In genomic region chr1:166996250-166996649, GRCm38 (mm10) we compare ENCODE assay signal across 25 mouse cellular contexts.
"Had no signal": no experiment of that assay in that cellular context is flagged by ENCODE, and none has a peak within 500 bp of the region (broad histone marks: within the 10 kb centered on the region; RNA-seq: fewer than 3 reads in every experiment).

No protein-coding gene starts in this region.

- H3K9ac ChIP-seq: heart, embryonic 12.5 days; hindbrain, embryonic 13.5 days; hindbrain, embryonic 15.5 days; kidney, embryonic 15.5 days; limb, embryonic 13.5 days; limb, embryonic 15.5 days; liver, embryonic 13.5 days had no signal

- H3K4me2 ChIP-seq: heart, embryonic 12.5 days; hindbrain, embryonic 13.5 days; hindbrain, embryonic 15.5 days; kidney, embryonic 15.5 days; limb, embryonic 13.5 days; limb, embryonic 15.5 days; liver, embryonic 11.5 days; liver, embryonic 13.5 days had no signal

- H3K9me3 ChIP-seq: heart, embryonic 12.5 days; hindbrain, embryonic 13.5 days; hindbrain, embryonic 15.5 days; kidney, embryonic 15.5 days; limb, embryonic 13.5 days; limb, embryonic 15.5 days; liver, embryonic 13.5 days had no signal

- H3K36me3 ChIP-seq: heart, embryonic 12.5 days; hindbrain, embryonic 13.5 days; hindbrain, embryonic 15.5 days; kidney, embryonic 15.5 days; limb, embryonic 13.5 days; limb, embryonic 15.5 days; liver, embryonic 13.5 days had no signal

- ATAC-seq: forebrain, embryonic 16.5 days; hindbrain, postnatal 0 days; intestine, embryonic 16.5 days had no signal

- DNase-seq: gastrocnemius, adult 2 months; gastrocnemius, postnatal 10 days; gastrocnemius, postnatal 25 days; heart, postnatal 14 days; heart, postnatal 4 days; kidney, adult 11 months; kidney, adult 2 months; kidney, adult 9 months; kidney, postnatal 14 days; kidney, postnatal 36 days; layer of hippocampus, adult 9-11 months; layer of hippocampus, postnatal 36 days; left cerebral cortex, postnatal 4 days; liver, embryonic 13.5 days had no signal

- H3K4me3 ChIP-seq: gastrocnemius, adult 2 months; heart, embryonic 12.5 days; hindbrain, embryonic 13.5 days; hindbrain, embryonic 15.5 days; kidney, embryonic 15.5 days; limb, embryonic 13.5 days; limb, embryonic 15.5 days; liver, embryonic 13.5 days had no signal

- H3K27me3 ChIP-seq: hindbrain, embryonic 13.5 days; hindbrain, embryonic 15.5 days had no signal

- H3K4me1 ChIP-seq: heart, embryonic 12.5 days; limb, embryonic 13.5 days had no signal

- H3K27ac ChIP-seq: gastrocnemius, adult 2 months; hindbrain, embryonic 13.5 days; hindbrain, embryonic 15.5 days; hindbrain, postnatal 0 days; kidney, embryonic 15.5 days; kidney, postnatal 0 days; limb, embryonic 13.5 days; limb, embryonic 15.5 days; liver, embryonic 13.5 days had no signal
